ENCODE assay signal across 9 mouse cellular contexts in the genomic region with DNA sequence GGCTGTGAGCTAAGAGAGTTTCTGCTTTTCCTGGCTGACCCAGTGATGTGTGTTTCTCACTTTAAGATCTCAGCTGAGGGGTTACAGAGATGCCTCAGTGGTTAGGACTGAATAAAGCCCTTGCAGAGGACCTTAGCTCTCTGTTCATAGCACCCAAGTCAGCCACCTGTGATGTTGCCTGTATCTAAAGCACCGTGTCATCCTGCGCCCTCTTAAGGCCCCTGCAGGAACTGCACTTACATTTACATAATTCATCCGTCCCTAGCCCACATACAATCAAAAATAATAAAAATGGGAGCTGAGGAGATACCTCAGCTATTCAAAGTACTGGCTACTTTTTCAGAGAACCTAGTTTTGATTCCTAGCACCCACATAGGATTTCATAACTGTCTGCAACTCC. TPM values are rescaled to one million over a fixed set of nuclear protein-coding genes. Genes with fewer than 3 reads are reported as not detected.
A peak's percentile ranks its signal among the peaks of the same experiment; 100 is the strongest.
DNase-seq lines count a peak whose midpoint lies in the region; TF ChIP-seq lines count a peak whose summit lies in the region.
"Had no signal": no experiment of that assay in that cellular context is flagged by ENCODE, and none has a peak within 500 bp of the region (broad histone marks: within the 10 kb centered on the region; RNA-seq: fewer than 3 reads in every experiment).

No protein-coding gene starts in this region.

- no peaks in the 10 kb centered on the region for H3K9me3 ChIP-seq in E14TG2a.4 (ENCODE audit: low read length)

- TF ChIP-seq CTCF in layer of hippocampus, adult 2 months (conservative IDR thresholded peaks at IDR 0.05): peak; percentile 65
- peak; percentile 91 for TF ChIP-seq CTCF in E14TG2a.4 (conservative IDR thresholded peaks at IDR 0.05; ENCODE audit: low read length)

- no peak overlapping the region for H3K4me3 ChIP-seq in layer of hippocampus, adult 2 months
- H3K4me3 ChIP-seq in E14TG2a.4 (replicated peaks; ENCODE audit: low read length): no peak overlapping the region

- no peak overlapping the region for H3K27ac ChIP-seq in layer of hippocampus, adult 2 months

- H3K36me3 ChIP-seq in E14TG2a.4 (ENCODE audit: insufficient read depth, low read length): no peaks in the 10 kb centered on the region

- no peaks in the 10 kb centered on the region for H3K4me1 ChIP-seq in E14TG2a.4 (replicated peaks; ENCODE audit: low read depth, low read length)

- DNase-seq in layer of hippocampus, adult 2 months (ENCODE audit: low spot score in 2 of 2): no peak
- no peak for DNase-seq in layer of hippocampus, postnatal 14 days (ENCODE audit: low spot score in 2 of 2)
- peak; percentile 55 for DNase-seq in R1 (ENCODE audit: low read depth, low spot score)
- peak; percentile 31 for DNase-seq in lung, postnatal 36 days
- no peak for DNase-seq in T-cell, adult 2 months (ENCODE audit: low spot score)
- no peak for DNase-seq in cerebellum, adult 11-12 months
- DNase-seq in gastrocnemius, adult 8-10 months (ENCODE audit: low spot score in 2 of 2): no peak
- DNase-seq: adrenal gland, postnatal 10 days had no signal

- H3K27me3 ChIP-seq in E14TG2a.4 (ENCODE audit: insufficient read depth, low read length): peaks cover 3% of the 10 kb centered on the region; the same call in 1 of the 2 replicates

RNA-seq across cellular contexts. Expression of a gene that starts 54.9 kb away (rescaled TPM):
- total RNA-seq in layer of hippocampus, adult 2 months (2021): 100 to 1,000 TPM; 150 to 155 TPM
- 100 to 1,000 TPM; 138 to 149 TPM for total RNA-seq in layer of hippocampus, postnatal 14 days (2021)
- total RNA-seq in gastrocnemius, adult 8-10 months (2022): under 1 TPM; 0.07 to 0.13 (median 0.10) TPM

Comparison
In these comparisons a context has a peak if more than half of its experiments do, and no peak if none do; other contexts are left out.
1. DNase-seq: peak in R1 (single experiment) and lung, postnatal 36 days (single experiment); none in layer of hippocampus, adult 2 months (0 of 2), layer of hippocampus, postnatal 14 days (0 of 2), T-cell, adult 2 months (single experiment), cerebellum, adult 11-12 months (single experiment) and gastrocnemius, adult 8-10 months (0 of 2).
2. RNA of a gene that starts 54.9 kb away (total RNA-seq): 150 to 155 TPM in layer of hippocampus, adult 2 months and 138 to 149 TPM in layer of hippocampus, postnatal 14 days; 0.07 to 0.13 TPM in gastrocnemius, adult 8-10 months; every median in the first group is over 100 times any median in the second.